Mouse (Mus musculus) C2C12 (cell line): ENCODE data around the gene Cfap100.

Source experiments
- CEBPB ChIP-seq: IDR thresholded peaks from one replicate; pipeline ENCODE4 v1.6.1; 2011; ENCODE audit warnings: low read depth, mild to moderate bottlenecking, control low read depth, moderate library complexity
- CTCF ChIP-seq: IDR thresholded peaks from one replicate; pipeline ENCODE4 v1.5.1; 2011; ENCODE audit not compliant: control insufficient read depth, insufficient read depth, insufficient read length
- FOSL1 ChIP-seq: IDR thresholded peaks from one replicate; pipeline ENCODE4 v1.8.0; 2011; ENCODE audit warnings: mild to moderate bottlenecking, low read length; ENCODE audit not compliant: poor library complexity, insufficient read depth, severe bottlenecking
- MAX ChIP-seq: IDR thresholded peaks from one replicate; pipeline ENCODE4 v1.6.1; 2011; ENCODE audit warnings: mild to moderate bottlenecking, control low read depth
- USF1 ChIP-seq: IDR thresholded peaks from one replicate; pipeline ENCODE4 v1.6.1; 2011; ENCODE audit warnings: low read depth, mild to moderate bottlenecking, control low read depth, moderate library complexity

DNA sequence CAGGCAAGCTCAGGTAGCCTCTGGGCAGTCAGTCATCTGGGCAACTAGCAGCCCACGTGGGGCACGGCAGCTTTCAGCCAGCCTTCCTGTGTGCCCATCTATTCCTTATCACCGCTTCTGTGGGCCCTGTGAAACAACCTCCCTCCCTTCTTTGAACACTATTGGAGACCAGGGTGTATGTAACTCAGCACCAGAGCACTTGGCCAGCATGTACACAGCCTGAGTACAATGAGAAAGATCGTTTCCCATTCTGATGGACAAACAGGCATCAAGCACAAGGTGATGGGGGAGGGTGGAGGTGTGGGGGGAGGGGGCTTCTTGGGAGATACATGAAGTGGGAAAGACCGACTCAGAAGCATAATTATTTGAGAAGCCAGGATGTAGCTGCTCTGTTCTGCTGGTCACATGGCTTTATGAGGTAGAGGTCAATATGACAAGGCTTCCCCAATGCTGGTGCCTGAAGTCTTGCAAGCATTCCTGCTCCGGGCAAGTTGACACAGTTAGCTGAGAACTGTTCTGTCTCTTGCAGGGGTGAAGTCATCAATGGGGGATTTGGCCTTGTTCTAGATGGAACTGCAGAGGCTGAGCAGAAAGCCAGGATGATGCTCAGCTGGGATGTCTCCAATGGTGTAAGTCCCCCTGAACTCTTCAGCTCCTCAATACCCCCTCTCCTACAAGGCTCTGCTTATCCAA, 67.5 kb downstream of the Cfap100 start:
- TF ChIP-seq CEBPB (no peak), CTCF (no peak), USF1 (no peak), MAX (no peak), FOSL1 (no peak)
